Mouse (Mus musculus) forebrain, embryonic 16.5 days (tissue): Measurements from ENCODE around the gene Cab39l. TPM values are rescaled to one million over a fixed set of nuclear protein-coding genes. Genes with fewer than 3 reads are reported as not detected.
A peak's percentile ranks its signal among the peaks of the same experiment; 100 is the strongest.

ENCODE experiments used
- ATAC-seq: fragments of 200-750 bp; cut with Nextera tagmentation; 2 replicates; pipeline ENCODE4 v1.8.0; 2017; ENCODE audit warnings: mild to moderate bottlenecking, moderate library complexity
- H3K27ac ChIP-seq: fragments of 300-500 bp; sonication (generic); 2 replicates; pipeline ENCODE4 v1.5.1; 2014; ENCODE audit warnings: low read length, control low read depth
- H3K27me3 ChIP-seq: fragments of 300-500 bp; sonication (generic); replicated peaks from 2 replicates; pipeline ENCODE4 v1.6.1; 2014; ENCODE audit warnings: low read length; ENCODE audit not compliant: control insufficient read depth, insufficient read depth
- H3K36me3 ChIP-seq: fragments of 300-500 bp; sonication (generic); 2 replicates; pipeline ENCODE4 v1.6.1; 2014; ENCODE audit not compliant: control insufficient read depth, insufficient read depth
- H3K4me1 ChIP-seq: fragments of 300-500 bp; sonication (generic); replicated peaks from 2 replicates; pipeline ENCODE4 v1.6.1; 2014; ENCODE audit warnings: low read length; ENCODE audit not compliant: control insufficient read depth, insufficient read depth
- H3K4me2 ChIP-seq: fragments of 300-500 bp; sonication (generic); 2 replicates; pipeline ENCODE4 v1.6.1; 2014; ENCODE audit warnings: mild to moderate bottlenecking, low read length, control low read depth
- H3K4me3 ChIP-seq: fragments of 300-500 bp; sonication (generic); replicated peaks from 2 replicates; pipeline ENCODE4 v1.5.1; 2014; ENCODE audit warnings: mild to moderate bottlenecking, low read length, control low read depth
- H3K9ac ChIP-seq: fragments of 300-500 bp; sonication (generic); replicated peaks from 2 replicates; pipeline ENCODE4 v1.6.1; 2014; ENCODE audit warnings: low read depth, low read length, control low read depth
- H3K9me3 ChIP-seq: fragments of 300-500 bp; sonication (generic); 2 replicates; pipeline ENCODE4 v1.6.1; 2016; ENCODE audit warnings: low read length; ENCODE audit not compliant: control insufficient read depth
- WGBS: fragments of 180-500 bp; shearing (Covaris S2); extraction: QIAGEN DNeasy Blood & Tissue Kit; methylation state at CpG from one replicate; pipeline ENCODE4 v1.1.7; 2014; 5-methylcytosine and 5-hydroxymethylcytosine counted together
- polyA plus RNA-seq: library from polyadenylated mRNA; unstranded; fragments of >200 nt; fragmentation: Nextera tagmentation; extraction: Ambion mirVana; gene quantifications from 2 replicates; pipeline ENCODE4 v1.2.1, GENCODE M21; 2015

Cab39l gene
- polyA plus RNA-seq, 1 experiment from 2014 or later = 23.5 TPM

- no peak overlapping the region for H3K4me3 ChIP-seq
- H3K27ac ChIP-seq = no peak overlapping the region
- H3K27me3 ChIP-seq = no peaks in the 10 kb centered on the region
- no peak overlapping the region for H3K4me2 ChIP-seq
- H3K36me3 ChIP-seq = no peaks in the 10 kb centered on the region
- no peaks in the 10 kb centered on the region for H3K9me3 ChIP-seq
- no peak for ATAC-seq
- H3K4me1 ChIP-seq = no peaks in the 10 kb centered on the region
- WGBS = 93% methylated on average over 4 of the region's 4 CpGs
- H3K9ac ChIP-seq = no peak overlapping the region
Measured at GRCm38 (mm10) chr14:59485247-59485810, 44.6 kb downstream of the Cab39l start.

DNA sequence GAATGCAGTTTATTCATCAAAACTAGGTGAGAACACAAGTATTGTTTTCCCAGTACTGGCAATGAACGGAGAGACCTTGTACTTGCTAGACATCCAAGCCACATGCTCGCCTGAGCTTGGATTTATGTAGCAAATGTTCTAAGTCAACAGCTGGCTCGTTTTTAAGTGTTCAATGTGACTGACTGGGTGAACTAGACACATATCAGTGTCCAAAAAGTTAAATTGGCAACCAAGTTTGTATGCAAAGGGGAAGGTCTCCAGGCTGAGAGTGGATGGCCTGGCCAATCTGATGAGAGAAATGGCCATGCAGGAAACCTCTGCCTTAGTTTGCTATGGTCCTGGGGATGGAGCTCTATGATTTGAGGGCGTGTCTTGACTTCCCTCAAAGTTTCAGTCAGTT, 51.6 kb downstream of the Cab39l start:
- Histone ChIP-seq H3K9me3 (no peaks in the 10 kb centered on the region), H3K36me3 (no peaks in the 10 kb centered on the region), H3K4me2 (no peak overlapping the region), H3K27ac (no peak overlapping the region), H3K4me1 (no peaks in the 10 kb centered on the region), H3K27me3 (no peaks in the 10 kb centered on the region), H3K4me3 (no peak overlapping the region), H3K9ac (no peak overlapping the region)
- no peak for ATAC-seq
- 84% methylated on average over 4 of the region's 4 CpGs for WGBS

- no peaks in the 10 kb centered on the region for H3K27me3 ChIP-seq
- no peaks in the 10 kb centered on the region for H3K36me3 ChIP-seq
- no peak overlapping the region for H3K4me3 ChIP-seq
- no peak overlapping the region for H3K27ac ChIP-seq
- ATAC-seq = no peak
- H3K4me2 ChIP-seq = no peak overlapping the region
- WGBS = 94% methylated on average over 5 of the region's 5 CpGs
- no peak overlapping the region for H3K9ac ChIP-seq
- no peaks in the 10 kb centered on the region for H3K9me3 ChIP-seq
- H3K4me1 ChIP-seq = no peaks in the 10 kb centered on the region
Measured at GRCm38 (mm10) chr14:59497928-59498327, 57.2 kb downstream of the Cab39l start.

DNA sequence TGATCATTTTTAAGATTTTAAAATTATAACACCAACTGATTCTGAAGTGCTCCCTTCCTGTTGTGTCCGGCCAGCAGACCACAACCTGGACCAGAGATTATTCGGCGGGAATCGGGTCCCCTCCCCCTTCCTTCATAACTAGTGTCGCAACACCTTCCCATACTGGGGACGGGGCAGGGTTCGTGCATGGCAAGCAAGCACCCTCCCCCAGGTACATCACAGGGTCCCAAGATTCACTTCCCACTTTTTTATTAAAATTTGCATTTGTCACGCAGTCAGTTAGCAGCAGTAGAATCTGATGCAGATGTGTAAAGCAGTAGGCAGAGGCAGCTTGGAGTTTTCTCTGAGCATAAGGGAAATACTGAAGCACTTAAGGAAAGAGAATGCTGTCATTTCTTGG, 64.1 kb downstream of the Cab39l start:
- Histone ChIP-seq H3K36me3 (no peaks in the 10 kb centered on the region), H3K9me3 (no peaks in the 10 kb centered on the region), H3K27ac (no peak overlapping the region), H3K4me3 (no peak overlapping the region), H3K4me1 (no peaks in the 10 kb centered on the region), H3K27me3 (no peaks in the 10 kb centered on the region), H3K4me2 (no peak overlapping the region), H3K9ac (no peak overlapping the region)
- WGBS = 95% methylated on average over 8 of the region's 8 CpGs
- ATAC-seq = no peak

DNA sequence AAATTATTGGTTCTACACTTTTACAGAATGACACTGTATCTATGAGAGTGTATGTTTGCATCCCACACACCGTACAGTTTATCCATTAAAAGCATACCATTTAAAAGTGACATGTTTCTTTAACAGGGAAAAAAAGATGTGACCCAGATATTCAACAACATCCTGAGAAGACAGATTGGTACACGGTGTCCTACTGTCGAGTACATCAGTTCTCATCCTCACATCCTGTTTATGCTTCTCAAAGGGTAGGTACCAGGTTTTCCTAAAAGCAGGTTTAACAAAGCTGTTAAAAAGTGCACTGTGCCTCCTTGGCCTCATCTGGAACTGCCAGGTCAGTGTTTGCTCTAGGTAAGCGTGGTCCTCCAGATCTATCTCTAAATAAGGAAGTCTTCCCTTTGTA, 65.4 kb downstream of the Cab39l start:
- Histone ChIP-seq H3K36me3 (no peaks in the 10 kb centered on the region), H3K4me1 (no peaks in the 10 kb centered on the region), H3K27ac (no peak overlapping the region), H3K27me3 (no peaks in the 10 kb centered on the region), H3K4me2 (no peak overlapping the region), H3K4me3 (no peak overlapping the region), H3K9ac (no peak overlapping the region), H3K9me3 (no peaks in the 10 kb centered on the region)
- WGBS = 90% methylated on average over 4 of the region's 4 CpGs
- no peak for ATAC-seq

DNA sequence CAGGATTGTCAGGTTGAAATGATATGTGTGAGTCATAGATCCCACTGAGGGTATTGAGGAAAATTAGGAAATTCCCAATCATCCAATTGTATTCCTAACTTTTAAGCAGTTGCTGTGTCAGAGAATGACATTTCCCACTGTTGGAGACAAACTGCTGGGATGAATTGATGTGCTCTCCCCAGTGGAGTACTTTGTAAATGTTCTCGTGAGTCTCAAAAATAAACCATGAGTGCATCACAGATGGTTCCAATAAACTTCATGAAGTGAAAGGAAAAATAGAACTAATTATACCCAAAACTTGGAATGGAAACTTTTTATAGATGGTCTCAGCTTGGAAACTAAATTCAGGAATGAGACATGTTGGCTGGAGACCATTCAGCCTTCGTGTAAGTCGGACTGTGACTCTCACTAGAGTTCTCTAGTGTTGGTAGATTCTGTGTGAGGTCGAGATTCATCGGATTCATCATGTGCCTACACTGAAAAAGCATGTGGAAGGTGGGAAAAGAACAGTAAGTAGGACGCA, 73.2 kb downstream of the Cab39l start:
- no peak overlapping the region for H3K9ac ChIP-seq
- no peak overlapping the region for H3K27ac ChIP-seq
- no peaks in the 10 kb centered on the region for H3K27me3 ChIP-seq
- no peak overlapping the region for H3K4me2 ChIP-seq
- WGBS = 89% methylated on average over 6 of the region's 6 CpGs
- no peaks in the 10 kb centered on the region for H3K36me3 ChIP-seq
- H3K4me3 ChIP-seq = no peak overlapping the region
- ATAC-seq = no peak
- no peaks in the 10 kb centered on the region for H3K4me1 ChIP-seq
- no peaks in the 10 kb centered on the region for H3K9me3 ChIP-seq

DNA sequence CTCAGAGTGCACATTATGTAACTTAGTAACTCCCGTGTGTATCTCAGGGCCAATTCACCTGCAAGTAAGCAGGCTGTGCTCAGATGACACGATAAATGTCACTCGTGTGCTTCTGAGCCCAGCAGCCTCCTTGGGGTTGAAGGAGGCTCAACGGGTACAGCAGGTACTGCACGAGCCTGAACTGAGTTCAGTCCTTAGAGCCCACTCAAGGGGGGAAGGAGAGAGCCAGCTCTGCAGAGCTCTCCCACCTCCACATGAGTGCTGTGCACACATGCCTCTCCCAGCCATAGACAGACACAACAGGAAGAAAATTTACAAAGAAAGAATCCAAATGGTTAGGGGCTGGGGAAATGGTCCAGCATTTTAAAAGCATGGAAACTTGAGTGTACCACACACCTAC, 85.1 kb downstream of the Cab39l start:
- H3K4me2 ChIP-seq = no peak overlapping the region
- H3K27me3 ChIP-seq = no peaks in the 10 kb centered on the region
- H3K4me3 ChIP-seq = no peak overlapping the region
- H3K4me1 ChIP-seq = no peaks in the 10 kb centered on the region
- ATAC-seq = no peak
- no peaks in the 10 kb centered on the region for H3K36me3 ChIP-seq
- no peak overlapping the region for H3K27ac ChIP-seq
- 89% methylated on average over 5 of the region's 5 CpGs for WGBS
- H3K9ac ChIP-seq = no peak overlapping the region
- H3K9me3 ChIP-seq = no peaks in the 10 kb centered on the region

- H3K9me3 ChIP-seq = no peaks in the 10 kb centered on the region
- no peaks in the 10 kb centered on the region for H3K4me1 ChIP-seq
- 72% methylated on average over 1 of the region's 1 CpGs for WGBS
- no peaks in the 10 kb centered on the region for H3K36me3 ChIP-seq
- ATAC-seq = no peak
- H3K27ac ChIP-seq = no peak overlapping the region
- no peak overlapping the region for H3K4me3 ChIP-seq
- H3K9ac ChIP-seq = no peak overlapping the region
- peaks cover 3% of the 10 kb centered on the region; the same call in 1 of the 2 replicates for H3K27me3 ChIP-seq
- no peak overlapping the region for H3K4me2 ChIP-seq
Measured at GRCm38 (mm10) chr14:59530801-59531200, 90.0 kb downstream of the Cab39l start.

DNA sequence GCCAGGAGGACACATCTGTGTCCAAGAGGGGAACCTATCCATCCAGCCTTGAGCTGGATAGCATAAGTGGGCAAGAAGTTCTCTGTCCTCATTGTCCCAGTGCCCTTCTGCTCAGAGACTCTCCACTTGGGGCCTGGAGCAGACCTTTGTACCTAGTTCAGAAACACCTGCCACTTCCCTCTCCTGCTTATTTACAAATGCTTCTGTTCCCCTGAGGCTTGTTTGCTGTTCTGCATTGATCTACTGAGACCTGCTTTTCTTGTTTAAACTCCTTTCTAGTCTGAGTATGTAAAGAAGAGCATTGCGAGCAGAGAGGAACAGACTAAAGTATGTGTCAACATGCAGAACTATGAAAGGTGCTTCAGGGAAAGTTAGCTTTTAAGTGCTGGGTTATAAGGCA, 92.2 kb downstream of the Cab39l start:
- Histone ChIP-seq H3K4me3 (no peak overlapping the region), H3K9me3 (no peaks in the 10 kb centered on the region), H3K27me3 (peaks cover 3% of the 10 kb centered on the region; the same call in 1 of the 2 replicates), H3K4me2 (no peak overlapping the region), H3K9ac (no peak overlapping the region), H3K4me1 (no peaks in the 10 kb centered on the region), H3K27ac (no peak overlapping the region), H3K36me3 (no peaks in the 10 kb centered on the region)
- 78% methylated on average over 1 of the region's 1 CpGs for WGBS
- no peak for ATAC-seq

DNA sequence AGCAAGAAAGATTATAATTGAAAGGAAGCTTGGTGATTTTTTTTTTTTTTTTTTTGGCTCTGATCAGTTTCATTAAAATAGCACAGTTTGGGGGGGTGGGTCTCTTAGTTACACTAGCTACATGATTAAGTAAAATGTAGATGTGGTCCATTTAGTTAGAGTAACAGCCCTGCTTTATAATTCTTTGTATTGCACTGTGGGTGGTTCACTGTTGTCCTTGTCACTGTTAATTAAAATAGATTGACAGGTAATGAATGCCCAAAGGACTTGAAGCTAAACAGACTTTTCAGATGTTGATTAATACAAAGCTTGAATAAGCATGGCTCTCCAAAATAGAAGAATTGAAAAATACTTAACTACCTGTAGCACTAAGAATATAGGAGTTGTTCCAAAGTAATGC, 93.1 kb downstream of the Cab39l start:
- Histone ChIP-seq H3K36me3 (no peaks in the 10 kb centered on the region), H3K27me3 (peaks cover 3% of the 10 kb centered on the region; the same call in 1 of the 2 replicates), H3K9me3 (no peaks in the 10 kb centered on the region), H3K4me2 (no peak overlapping the region), H3K9ac (no peak overlapping the region), H3K4me3 (no peak overlapping the region), H3K4me1 (no peaks in the 10 kb centered on the region), H3K27ac (no peak overlapping the region)
- ATAC-seq = 0 out of 2 replicates have a peak, but pooled peaks have one; percentile 36
